Mouse (Mus musculus) megakaryocyte, embryonic 14.5 days (primary cell): ENCODE measurements around the gene Spata21.

Source experiments
- FLI1 ChIP-seq: IDR thresholded peaks from 2 replicates; pipeline ENCODE4 v1.6.1; 2012; ENCODE audit warnings: low read length, inconsistent platforms, mixed read lengths
- GATA1 ChIP-seq: IDR thresholded peaks from 3 replicates; pipeline ENCODE4 v1.6.1; 2012; ENCODE audit warnings: mixed read lengths, low read length, inconsistent platforms, borderline replicate concordance

DNA sequence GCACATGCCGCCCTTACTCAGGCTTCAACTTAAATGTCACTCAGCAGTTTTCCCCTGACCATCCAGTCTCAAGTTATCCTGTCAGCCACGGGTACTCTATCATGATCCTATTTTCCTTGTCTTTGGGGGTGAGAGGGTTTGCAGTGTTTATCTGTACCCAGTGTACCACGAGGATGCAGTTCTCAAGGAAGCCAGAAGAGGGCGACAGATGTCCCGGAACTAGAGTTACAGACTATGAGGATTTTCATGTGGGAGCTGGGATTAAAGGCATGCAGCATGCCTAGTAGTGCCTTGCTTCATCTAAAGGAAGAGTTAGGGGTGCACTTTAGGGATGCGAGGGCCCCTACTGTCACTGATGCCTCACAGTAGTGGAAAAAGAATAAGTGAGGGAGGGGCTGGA lies 13.7 kb downstream of the Spata21 start:
- TF ChIP-seq GATA1 (no peak), FLI1 (no peak)
